Mouse (Mus musculus) cerebellum, adult 8-10 months (tissue): ENCODE data around the gene Dhx30.
"Not testable (repeated sequence)": the region's sequence is repeated elsewhere in the genome, so short reads cannot be mapped to it uniquely, and the experiment has no call there.

Source experiments
- DNase-seq: peaks from one replicate; pipeline ENCODE4 v3.0.0; 2022

The Dhx30 gene

GRCm38 (mm10) chr9:110093303-110093702 is 24.3 kb downstream of the Dhx30 start:
- no peak for DNase-seq

- no peak for DNase-seq
Observed at GRCm38 (mm10) chr9:110085693-110086092, 31.9 kb downstream of the Dhx30 start.

- DNase-seq: no peak
Observed at GRCm38 (mm10) chr9:110084201-110084964, 33.2 kb downstream of the Dhx30 start.

- no peak for DNase-seq
Observed at GRCm38 (mm10) chr9:110081066-110081465, 36.6 kb downstream of the Dhx30 start.

GRCm38 (mm10) chr9:110076468-110076867 is 41.2 kb downstream of the Dhx30 start:
- DNase-seq: not testable (repeated sequence)

- DNase-seq: peak; percentile 87
Observed at GRCm38 (mm10) chr9:110071843-110072242, 45.8 kb downstream of the Dhx30 start.

DNA sequence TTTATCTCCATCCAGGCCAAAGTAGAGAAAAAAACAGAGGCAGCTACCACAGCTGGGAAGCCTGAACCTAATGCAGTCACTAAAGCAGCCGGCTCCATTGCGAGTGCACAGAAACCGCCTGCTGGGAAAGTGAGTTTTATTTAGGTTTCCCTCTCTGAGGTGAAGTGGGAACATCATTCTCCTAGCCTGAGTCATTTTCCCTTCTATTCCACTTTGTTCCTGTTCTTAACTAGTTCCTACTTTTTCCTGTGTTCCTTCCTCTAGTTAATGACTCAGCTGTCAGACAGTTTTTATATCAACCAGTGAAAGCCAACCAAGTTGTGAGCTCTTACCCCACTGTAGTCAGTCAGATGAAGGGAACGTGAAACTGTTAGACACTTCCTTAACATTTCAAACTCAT is 46.6 kb downstream of the Dhx30 start:
- no peak for DNase-seq

- DNase-seq: peak; percentile 79
Observed at GRCm38 (mm10) chr9:110070358-110070757, 47.3 kb downstream of the Dhx30 start.

GRCm38 (mm10) chr9:110068745-110069144 is 48.9 kb downstream of the Dhx30 start:
- no peak for DNase-seq

DNA sequence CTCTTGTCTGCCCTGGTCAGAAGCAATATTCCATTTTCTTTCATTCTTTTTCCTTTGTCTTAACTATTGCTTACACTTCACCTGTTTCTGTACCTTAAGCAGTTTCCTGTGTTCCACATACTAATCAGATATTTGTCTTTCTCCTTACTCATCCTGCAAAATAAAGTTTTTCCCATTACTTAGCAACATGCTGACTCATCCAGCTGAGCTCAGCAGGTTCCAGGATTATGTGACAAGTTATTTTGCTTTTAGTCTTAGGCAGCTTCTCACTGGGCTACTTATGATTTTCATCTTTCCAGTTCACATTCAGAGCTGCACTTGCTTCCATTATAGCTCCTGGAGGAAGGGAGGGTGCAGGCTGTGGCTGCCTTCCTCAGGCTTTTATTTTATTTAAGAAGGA is 53.0 kb downstream of the Dhx30 start:
- DNase-seq: no peak

GRCm38 (mm10) chr9:110062861-110063260 is 54.8 kb downstream of the Dhx30 start:
- no peak for DNase-seq

GRCm38 (mm10) chr9:110062405-110062804 is 55.2 kb downstream of the Dhx30 start:
- DNase-seq: no peak

DNA sequence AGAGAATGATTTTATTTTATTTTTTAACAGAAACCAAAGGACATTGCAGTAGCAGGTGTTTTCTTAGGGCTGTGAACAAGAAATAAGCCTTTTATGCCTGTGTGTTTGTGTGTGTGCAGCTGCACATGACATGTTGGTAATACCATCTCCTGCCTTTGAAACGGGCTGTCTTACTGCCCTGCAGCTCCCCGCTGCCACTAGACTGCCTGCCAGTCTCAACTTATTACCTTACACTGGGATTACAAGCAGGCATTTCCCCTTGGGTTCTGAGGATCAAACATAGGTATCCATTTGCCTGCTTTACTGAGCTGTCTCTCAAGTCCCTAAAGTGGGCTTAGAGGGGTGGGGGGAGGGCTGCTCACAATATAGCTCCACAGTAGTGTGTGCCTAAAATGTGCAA is 56.9 kb downstream of the Dhx30 start:
- DNase-seq: no peak

- DNase-seq: no peak
Observed at GRCm38 (mm10) chr9:110057200-110057599, 60.4 kb downstream of the Dhx30 start.

- DNase-seq: no peak
Observed at GRCm38 (mm10) chr9:110054781-110055180, 62.8 kb downstream of the Dhx30 start.

- DNase-seq: no peak
Observed at GRCm38 (mm10) chr9:110054080-110054421, 63.6 kb downstream of the Dhx30 start.

- DNase-seq: peak; percentile 84
Observed at GRCm38 (mm10) chr9:110053305-110054079, 64.1 kb downstream of the Dhx30 start.

GRCm38 (mm10) chr9:110052951-110053304 is 64.7 kb downstream of the Dhx30 start:
- no peak for DNase-seq

GRCm38 (mm10) chr9:110051869-110052661 is 65.6 kb downstream of the Dhx30 start:
- peak; percentile 73 for DNase-seq

- DNase-seq: no peak
Observed at GRCm38 (mm10) chr9:110051184-110051583, 66.4 kb downstream of the Dhx30 start.

- DNase-seq: no peak
Observed at GRCm38 (mm10) chr9:110047857-110048256, 69.8 kb downstream of the Dhx30 start.

- no peak for DNase-seq
Observed at GRCm38 (mm10) chr9:110047260-110047659, 70.4 kb downstream of the Dhx30 start.

DNA sequence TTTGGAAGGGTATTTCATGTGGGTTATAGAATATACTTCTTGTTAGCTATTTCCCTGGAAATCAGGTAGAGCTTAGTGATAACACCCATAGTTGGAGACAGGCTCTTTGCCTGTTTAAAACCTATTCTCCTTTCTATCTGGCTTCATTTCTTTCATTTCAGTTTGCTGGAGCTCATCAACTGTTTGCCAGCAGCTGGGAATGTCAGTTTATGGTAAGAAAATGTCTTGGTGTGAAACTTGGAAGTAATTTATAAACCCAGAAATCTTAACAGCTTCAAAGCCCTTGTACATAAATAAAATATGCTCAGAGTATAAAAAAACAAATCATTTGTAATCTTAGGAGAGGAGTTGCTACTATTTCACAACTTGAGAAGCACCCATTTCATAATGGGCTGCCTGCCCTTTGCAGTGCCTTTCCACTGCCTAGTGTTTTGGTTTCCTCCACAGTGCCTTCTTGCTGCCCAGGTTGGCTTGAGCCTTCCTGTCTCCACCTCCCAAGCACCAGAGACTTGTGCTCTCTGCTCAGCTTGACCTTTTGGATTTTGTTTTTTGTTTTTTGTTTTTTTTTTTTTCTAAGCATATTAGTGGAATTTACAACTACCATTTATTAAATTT is 71.8 kb downstream of the Dhx30 start:
- no peak for DNase-seq
